Comparison of ENCODE assay signal across 23 mouse cellular contexts in the genomic region with DNA sequence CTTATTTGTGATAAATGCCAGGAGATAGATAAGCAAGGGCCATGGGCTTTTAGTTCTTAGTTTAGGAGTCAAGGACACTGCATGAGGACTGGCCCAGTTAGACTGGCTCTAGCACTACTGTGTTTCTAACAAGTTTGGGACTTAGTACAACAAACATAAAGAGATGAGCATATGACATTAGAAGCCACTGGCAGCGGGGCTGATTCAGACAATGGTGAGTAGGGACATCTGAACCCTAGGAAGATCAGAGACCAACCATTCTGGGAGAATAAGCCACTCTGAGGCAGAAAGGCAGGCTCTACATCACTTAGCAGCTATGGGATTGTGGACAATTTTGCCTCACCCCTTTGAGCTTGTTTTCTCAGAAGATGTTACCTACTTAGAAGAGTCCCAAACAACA.
A peak's percentile ranks its signal among the peaks of the same experiment; 100 is the strongest.
DNase-seq lines count a peak whose midpoint lies in the region; ATAC-seq and TF ChIP-seq lines count a peak whose summit lies in the region.
"Had no signal": no experiment of that assay in that cellular context is flagged by ENCODE, and none has a peak within 500 bp of the region (broad histone marks: within the 10 kb centered on the region; RNA-seq: fewer than 3 reads in every experiment).

No protein-coding gene starts in this region.

- no peak for DNase-seq in embryonic facial prominence, embryonic 10.5 days (ENCODE audit: low spot score)
- no peak for DNase-seq in liver
- no peak for DNase-seq in lung, embryonic 14.5 days
- DNase-seq in lung, postnatal 4 days, result no peak
- DNase-seq in lung, postnatal 0 days (ENCODE audit: low spot score), result no peak
- no peak for DNase-seq in lung, postnatal 14 days
- DNase-seq: adrenal gland, postnatal 10 days; adrenal gland, postnatal 36 days; cerebellum, adult 18-20 months; cerebellum, adult 9-10 months; cerebellum, postnatal 14 days; gastrocnemius, postnatal 25 days; heart, adult 2 months had no signal

- H3K27ac ChIP-seq in embryonic facial prominence, embryonic 15.5 days (replicated peaks), result peak overlapping the region; percentile 44; the same call in 1 of the 2 replicates
- H3K27ac ChIP-seq in embryonic facial prominence, embryonic 10.5 days (replicated peaks), result no peak overlapping the region
- H3K27ac ChIP-seq in liver, embryonic 12.5 days, result peak overlapping the region; percentile 37
- 0 out of 2 replicates have a peak overlapping the region, but pooled peaks have one; percentile 31 for H3K27ac ChIP-seq in lung, embryonic 14.5 days (ENCODE audit: low read depth)
- peak overlapping the region; percentile 22; the same call in 1 of the 2 replicates for H3K27ac ChIP-seq in lung, postnatal 0 days (ENCODE audit: low read length)
- H3K27ac ChIP-seq: embryonic facial prominence, embryonic 13.5 days; forebrain, embryonic 10.5 days; forebrain, embryonic 13.5 days; heart, adult 2 months; hindbrain, embryonic 12.5 days; hindbrain, embryonic 15.5 days had no signal

- H3K4me1 ChIP-seq in embryonic facial prominence, embryonic 15.5 days, result 0 out of 2 replicates have a peak, but pooled peaks cover 4% of the 10 kb centered on the region
- H3K4me1 ChIP-seq in embryonic facial prominence, embryonic 10.5 days, result no peaks in the 10 kb centered on the region
- peaks cover 81% of the 10 kb centered on the region for H3K4me1 ChIP-seq in liver, embryonic 12.5 days
- H3K4me1 ChIP-seq in lung, embryonic 14.5 days (ENCODE audit: insufficient read depth), result no peaks in the 10 kb centered on the region
- H3K4me1 ChIP-seq in lung, postnatal 0 days (ENCODE audit: insufficient read depth, low read depth, low read length), result peaks cover 12% of the 10 kb centered on the region; the same call in 1 of the 2 replicates
- H3K4me1 ChIP-seq: embryonic facial prominence, embryonic 13.5 days had no signal

- no peak for ATAC-seq in embryonic facial prominence, embryonic 15.5 days (ENCODE audit: insufficient number of reproducible peaks, low FRiP score, low TSS enrichment, low read depth)
- no peak for ATAC-seq in liver, embryonic 12.5 days
- ATAC-seq in lung, embryonic 14.5 days (ENCODE audit: insufficient read depth), result no peak
- ATAC-seq in lung, postnatal 0 days, result no peak
- ATAC-seq: activated CD4-positive, CD25-positive, alpha-beta regulatory T cell, adult 4 months; forebrain, embryonic 13.5 days; forebrain, embryonic 16.5 days had no signal

- H3K27me3 ChIP-seq in embryonic facial prominence, embryonic 15.5 days, result no peaks in the 10 kb centered on the region
- H3K27me3 ChIP-seq in embryonic facial prominence, embryonic 10.5 days (replicated peaks; ENCODE audit: low read depth, poor library complexity, severe bottlenecking), result no peaks in the 10 kb centered on the region
- H3K27me3 ChIP-seq in liver, embryonic 12.5 days (replicated peaks), result no peaks in the 10 kb centered on the region
- H3K27me3 ChIP-seq in lung, embryonic 14.5 days (ENCODE audit: insufficient read depth, low read length), result no peaks in the 10 kb centered on the region
- H3K27me3 ChIP-seq in lung, postnatal 0 days (replicated peaks; ENCODE audit: insufficient read depth, low read length), result no peaks in the 10 kb centered on the region
- H3K27me3 ChIP-seq: embryonic facial prominence, embryonic 13.5 days; forebrain, embryonic 13.5 days; hindbrain, embryonic 12.5 days; hindbrain, embryonic 15.5 days had no signal

- H3K9me3 ChIP-seq in embryonic facial prominence, embryonic 15.5 days (replicated peaks), result no peaks in the 10 kb centered on the region
- H3K9me3 ChIP-seq in embryonic facial prominence, embryonic 10.5 days, result no peaks in the 10 kb centered on the region
- H3K9me3 ChIP-seq in liver, embryonic 12.5 days (replicated peaks), result no peaks in the 10 kb centered on the region
- H3K9me3 ChIP-seq in lung, embryonic 14.5 days (ENCODE audit: low read depth, low read length), result no peaks in the 10 kb centered on the region
- H3K9me3 ChIP-seq in lung, postnatal 0 days (ENCODE audit: low read length), result no peaks in the 10 kb centered on the region
- H3K9me3 ChIP-seq: embryonic facial prominence, embryonic 13.5 days; forebrain, embryonic 10.5 days; forebrain, embryonic 13.5 days; hindbrain, embryonic 12.5 days; hindbrain, embryonic 15.5 days had no signal

- no peaks in the 10 kb centered on the region for H3K36me3 ChIP-seq in embryonic facial prominence, embryonic 15.5 days
- peaks cover 34% of the 10 kb centered on the region for H3K36me3 ChIP-seq in embryonic facial prominence, embryonic 10.5 days (replicated peaks)
- H3K36me3 ChIP-seq in liver, embryonic 12.5 days, result peaks cover 77% of the 10 kb centered on the region
- no peaks in the 10 kb centered on the region for H3K36me3 ChIP-seq in lung, embryonic 14.5 days (ENCODE audit: insufficient read depth)
- H3K36me3 ChIP-seq in lung, postnatal 0 days (ENCODE audit: insufficient read depth, low read length), result no peaks in the 10 kb centered on the region
- H3K36me3 ChIP-seq: hindbrain, embryonic 12.5 days; hindbrain, embryonic 15.5 days had no signal

- 97% methylated on average over 1 of the region's 1 CpGs for WGBS in embryonic facial prominence, embryonic 15.5 days
- 90% methylated on average over 1 of the region's 1 CpGs for WGBS in embryonic facial prominence, embryonic 10.5 days
- 91% methylated on average over 1 of the region's 1 CpGs for WGBS in liver, embryonic 12.5 days (ENCODE audit: insufficient replicate concordance)
- WGBS in lung, embryonic 14.5 days, result 78% methylated on average over 1 of the region's 1 CpGs
- whole genome bisulfite sequencing in lung, postnatal 0 days, result 74% methylated on average over 1 of the region's 1 CpGs

- no peak for TF ChIP-seq CTCF in lung, embryonic 14.5 days (IDR thresholded peaks at IDR 0.05; ENCODE audit: low read depth)
- no peak for TF ChIP-seq CTCF in lung, postnatal 0 days (IDR thresholded peaks at IDR 0.05)

- H3K4me3 ChIP-seq in embryonic facial prominence, embryonic 15.5 days (replicated peaks), result no peak overlapping the region
- no peak overlapping the region for H3K4me3 ChIP-seq in embryonic facial prominence, embryonic 10.5 days
- H3K4me3 ChIP-seq in liver, embryonic 12.5 days, result no peak overlapping the region
- H3K4me3 ChIP-seq in lung, embryonic 14.5 days (ENCODE audit: low read depth, low read length), result no peak overlapping the region
- H3K4me3 ChIP-seq in lung, postnatal 0 days (ENCODE audit: low read depth, low read length), result no peak overlapping the region
- H3K4me3 ChIP-seq: embryonic facial prominence, embryonic 13.5 days; forebrain, embryonic 10.5 days; forebrain, embryonic 13.5 days; heart, adult 2 months; hindbrain, embryonic 12.5 days; hindbrain, embryonic 15.5 days had no signal

- no peak overlapping the region for H3K9ac ChIP-seq in embryonic facial prominence, embryonic 15.5 days
- H3K9ac ChIP-seq in liver, embryonic 12.5 days, result 0 out of 2 replicates have a peak overlapping the region, but pooled peaks have one; percentile 13
- no peak overlapping the region for H3K9ac ChIP-seq in lung, embryonic 14.5 days
- no peak overlapping the region for H3K9ac ChIP-seq in lung, postnatal 0 days (replicated peaks; ENCODE audit: low read depth)
- H3K9ac ChIP-seq: embryonic facial prominence, embryonic 13.5 days; forebrain, embryonic 13.5 days; hindbrain, embryonic 12.5 days; hindbrain, embryonic 15.5 days had no signal

- H3K4me2 ChIP-seq in embryonic facial prominence, embryonic 15.5 days (replicated peaks), result no peak overlapping the region
- peak overlapping the region; percentile 9 for H3K4me2 ChIP-seq in liver, embryonic 12.5 days
- no peak overlapping the region for H3K4me2 ChIP-seq in lung, embryonic 14.5 days
- no peak overlapping the region for H3K4me2 ChIP-seq in lung, postnatal 0 days (replicated peaks; ENCODE audit: low read depth, low read length)
- H3K4me2 ChIP-seq: embryonic facial prominence, embryonic 13.5 days; forebrain, embryonic 13.5 days; heart, embryonic 11.5 days; hindbrain, embryonic 12.5 days; hindbrain, embryonic 15.5 days had no signal

- TF ChIP-seq EP300 in lung, postnatal 0 days (IDR thresholded peaks at IDR 0.05), result no peak
